ENCODE assay signal across 23 mouse cellular contexts in genomic region chr9:111474458-111474745, GRCm38 (mm10). TPM values are rescaled to one million over a fixed set of nuclear protein-coding genes. Genes with fewer than 3 reads are reported as not detected.
A peak's percentile ranks its signal among the peaks of the same experiment; 100 is the strongest.
DNase-seq lines count a peak whose midpoint lies in the region; ATAC-seq and TF ChIP-seq lines count a peak whose summit lies in the region.
"Had no signal": no experiment of that assay in that cellular context is flagged by ENCODE, and none has a peak within 500 bp of the region (broad histone marks: within the 10 kb centered on the region; RNA-seq: fewer than 3 reads in every experiment).

No protein-coding gene starts in this region.

- DNase-seq in hindbrain, embryonic 11.5 days (ENCODE audit: low spot score), result no peak
- no peak for DNase-seq in hindbrain, embryonic 14.5 days (ENCODE audit: low spot score)
- no peak for DNase-seq in limb, embryonic 10.5 days (ENCODE audit: low spot score)
- peak; percentile 58 for DNase-seq in brain, embryonic 14.5 days (ENCODE audit: low read depth)
- no peak for DNase-seq in adipocyte (ENCODE audit: low spot score)
- DNase-seq: adrenal gland, postnatal 25 days; cerebellum, adult 2 months; cerebellum, postnatal 36 days; gastrocnemius, postnatal 10 days; heart, postnatal 36 days; layer of hippocampus, adult 9-11 months; left cerebral cortex, postnatal 4 days; right cerebral cortex, postnatal 14 days; spleen, adult 18-20 months; thymus, postnatal 36 days had no signal

- H3K27me3 ChIP-seq in hindbrain, embryonic 11.5 days (ENCODE audit: control insufficient read depth, insufficient read depth, low read length), result no peaks in the 10 kb centered on the region
- H3K27me3 ChIP-seq in hindbrain, embryonic 14.5 days (ENCODE audit: control insufficient read depth, insufficient read depth, low read length), result no peaks in the 10 kb centered on the region
- H3K27me3 ChIP-seq in limb, embryonic 12.5 days, result no peaks in the 10 kb centered on the region
- H3K27me3 ChIP-seq in limb, embryonic 10.5 days (ENCODE audit: low read depth, poor library complexity, severe bottlenecking), result no peaks in the 10 kb centered on the region
- H3K27me3 ChIP-seq in neural tube, embryonic 12.5 days (replicated peaks), result no peaks in the 10 kb centered on the region
- H3K27me3 ChIP-seq: CH12.LX; midbrain, embryonic 12.5 days had no signal

- H3K4me3 ChIP-seq in hindbrain, embryonic 11.5 days (ENCODE audit: low read depth, low read length), result no peak overlapping the region
- H3K4me3 ChIP-seq in hindbrain, embryonic 14.5 days (replicated peaks; ENCODE audit: low read length), result no peak overlapping the region
- H3K4me3 ChIP-seq in limb, embryonic 12.5 days (replicated peaks), result no peak overlapping the region
- no peak overlapping the region for H3K4me3 ChIP-seq in limb, embryonic 10.5 days
- no peak overlapping the region for H3K4me3 ChIP-seq in neural tube, embryonic 12.5 days
- H3K4me3 ChIP-seq: forebrain, embryonic 12.5 days; left cerebral cortex, adult 2 months; midbrain, embryonic 12.5 days had no signal

- H3K36me3 ChIP-seq in hindbrain, embryonic 11.5 days (ENCODE audit: control insufficient read depth, insufficient read depth, low read length), result no peaks in the 10 kb centered on the region
- H3K36me3 ChIP-seq in hindbrain, embryonic 14.5 days (replicated peaks; ENCODE audit: control insufficient read depth, insufficient read depth), result no peaks in the 10 kb centered on the region
- H3K36me3 ChIP-seq in limb, embryonic 12.5 days, result no peaks in the 10 kb centered on the region
- no peaks in the 10 kb centered on the region for H3K36me3 ChIP-seq in limb, embryonic 10.5 days
- no peaks in the 10 kb centered on the region for H3K36me3 ChIP-seq in neural tube, embryonic 12.5 days
- H3K36me3 ChIP-seq: forebrain, embryonic 12.5 days; midbrain, embryonic 12.5 days had no signal

- no peak overlapping the region for H3K4me2 ChIP-seq in hindbrain, embryonic 11.5 days (replicated peaks; ENCODE audit: low read depth, low read length)
- no peak overlapping the region for H3K4me2 ChIP-seq in hindbrain, embryonic 14.5 days (replicated peaks)
- no peak overlapping the region for H3K4me2 ChIP-seq in limb, embryonic 12.5 days
- 0 out of 2 replicates have a peak overlapping the region, but pooled peaks have one; percentile 16 for H3K4me2 ChIP-seq in neural tube, embryonic 12.5 days (replicated peaks)
- H3K4me2 ChIP-seq: forebrain, embryonic 12.5 days; midbrain, embryonic 12.5 days had no signal

- 43% methylated on average over 3 of the region's 3 CpGs for WGBS in hindbrain, embryonic 11.5 days
- 37% methylated on average over 3 of the region's 3 CpGs for WGBS in hindbrain, embryonic 14.5 days
- WGBS in limb, embryonic 12.5 days, result 74% methylated on average over 3 of the region's 3 CpGs
- 79% methylated on average over 3 of the region's 3 CpGs for WGBS in limb, embryonic 10.5 days
- 26% methylated on average over 3 of the region's 3 CpGs for WGBS in neural tube, embryonic 12.5 days

- no peak overlapping the region for H3K9ac ChIP-seq in hindbrain, embryonic 11.5 days (ENCODE audit: low read depth, low read length)
- H3K9ac ChIP-seq in hindbrain, embryonic 14.5 days, result no peak overlapping the region
- no peak overlapping the region for H3K9ac ChIP-seq in limb, embryonic 12.5 days (replicated peaks)
- H3K9ac ChIP-seq in neural tube, embryonic 12.5 days, result no peak overlapping the region
- H3K9ac ChIP-seq: forebrain, embryonic 12.5 days; liver, embryonic 14.5 days; midbrain, embryonic 12.5 days had no signal

- peak; percentile 41; the same call in 1 of the 2 replicates for ATAC-seq in hindbrain, embryonic 11.5 days (ENCODE audit: low FRiP score)
- no peak for ATAC-seq in hindbrain, embryonic 14.5 days (ENCODE audit: low FRiP score)
- ATAC-seq in limb, embryonic 12.5 days (ENCODE audit: insufficient number of reproducible peaks, insufficient read depth, low FRiP score, low TSS enrichment, low read depth), result no peak
- peak; percentile 54; the same call in 1 of the 2 replicates for ATAC-seq in neural tube, embryonic 12.5 days (ENCODE audit: low FRiP score, low read depth)

- no peaks in the 10 kb centered on the region for H3K4me1 ChIP-seq in hindbrain, embryonic 11.5 days (replicated peaks; ENCODE audit: control insufficient read depth, insufficient read depth, low read length)
- H3K4me1 ChIP-seq in hindbrain, embryonic 14.5 days (replicated peaks; ENCODE audit: control insufficient read depth, insufficient read depth, low read length), result peaks cover 30% of the 10 kb centered on the region
- peaks cover 15% of the 10 kb centered on the region for H3K4me1 ChIP-seq in limb, embryonic 12.5 days (replicated peaks)
- H3K4me1 ChIP-seq in limb, embryonic 10.5 days, result peaks cover 5% of the 10 kb centered on the region
- peaks cover 10% of the 10 kb centered on the region; the same call in 1 of the 2 replicates for H3K4me1 ChIP-seq in neural tube, embryonic 12.5 days

- H3K9me3 ChIP-seq in hindbrain, embryonic 11.5 days (ENCODE audit: control insufficient read depth, low read length), result no peaks in the 10 kb centered on the region
- no peaks in the 10 kb centered on the region for H3K9me3 ChIP-seq in hindbrain, embryonic 14.5 days (ENCODE audit: control insufficient read depth, low read length)
- H3K9me3 ChIP-seq in limb, embryonic 12.5 days, result no peaks in the 10 kb centered on the region
- H3K9me3 ChIP-seq in limb, embryonic 10.5 days (replicated peaks), result no peaks in the 10 kb centered on the region
- H3K9me3 ChIP-seq in neural tube, embryonic 12.5 days, result no peaks in the 10 kb centered on the region
- H3K9me3 ChIP-seq: forebrain, embryonic 12.5 days; midbrain, embryonic 12.5 days had no signal

- TF ChIP-seq POLR2A in brain, embryonic 14.5 days (IDR thresholded peaks at IDR 0.05; ENCODE audit: borderline replicate concordance, extremely low read depth, insufficient read depth, insufficient read length, poor library complexity, severe bottlenecking), result no peak

- no peak for TF ChIP-seq CTCF in brain, embryonic 14.5 days (IDR thresholded peaks at IDR 0.05; ENCODE audit: borderline replicate concordance, extremely low read depth, insufficient read depth, insufficient read length)

- no peak overlapping the region for H3K27ac ChIP-seq in hindbrain, embryonic 11.5 days (ENCODE audit: low read depth, low read length)
- no peak overlapping the region; the same call in 1 of the 2 replicates for H3K27ac ChIP-seq in hindbrain, embryonic 14.5 days
- H3K27ac ChIP-seq in limb, embryonic 12.5 days, result peak overlapping the region; percentile 47; the same call in 1 of the 2 replicates
- H3K27ac ChIP-seq in limb, embryonic 10.5 days, result no peak overlapping the region
- no peak overlapping the region for H3K27ac ChIP-seq in neural tube, embryonic 12.5 days
- H3K27ac ChIP-seq: forebrain, embryonic 12.5 days; left cerebral cortex, adult 2 months; liver, embryonic 14.5 days; macrophage; midbrain, embryonic 12.5 days had no signal

RNA-seq across cellular contexts. Expression of gene Dclk3, which starts 35.5 kb away (rescaled TPM):
- polyA plus RNA-seq in hindbrain, embryonic 11.5 days (2014; fragmentation: Nextera tagmentation; extraction: Ambion mirVana), result 0.32 and 1.1 TPM in 2 replicates
- polyA plus RNA-seq in hindbrain, embryonic 14.5 days (2014; fragmentation: Nextera tagmentation; extraction: Ambion mirVana), result 6.2 and 7.1 TPM in 2 replicates
- polyA plus RNA-seq in limb, embryonic 12.5 days (2016; fragmentation: Nextera tagmentation; extraction: Ambion mirVana), result 0.39 and 0.67 TPM in 2 replicates
- 0.20 and 0.31 TPM in 2 replicates for polyA plus RNA-seq in limb, embryonic 10.5 days (2016; fragmentation: Nextera tagmentation; extraction: Ambion mirVana)
- 3.0 and 4.2 TPM in 2 replicates for polyA plus RNA-seq in brain, embryonic 14.5 days (2012; rRNA removed)
- 6.7 and 7.6 TPM in 2 replicates for polyA plus RNA-seq in neural tube, embryonic 12.5 days (2016; fragmentation: Nextera tagmentation; extraction: Ambion mirVana)
- polyA plus RNA-seq: macrophage had no signal

Comparison
In these comparisons a context has a peak if more than half of its experiments do, and no peak if none do; other contexts are left out.
1. ATAC-seq: peak in hindbrain, embryonic 11.5 days (single experiment) and neural tube, embryonic 12.5 days (single experiment); none in hindbrain, embryonic 14.5 days (single experiment) and limb, embryonic 12.5 days (single experiment).